Mouse (Mus musculus) gastrocnemius, postnatal 4 days (tissue): ENCODE data around the gene H2afx. TPM values are rescaled to one million over a fixed set of nuclear protein-coding genes. Genes with fewer than 3 reads are reported as not detected.

Experiments used
- DNase-seq, 2 experiments: peaks; one replicate each; pipeline ENCODE4 v3.0.0; 2021 to 2022; ENCODE audit warnings: low spot score in 2 of 2, mixed read lengths in 2 of 2
- microRNA-seq: library from miRNA; unstranded; fragments of <30 nt; microRNA quantifications from one replicate; pipeline ENCODE4 v1.2.0, GENCODE M21; 2021
- total RNA-seq, 2 experiments: library from RNA; stranded (reverse); gene quantifications; 2 replicates each; pipeline ENCODE4 v1.2.3; 2021

The H2afx gene
- total RNA-seq, 2 experiments from 2014 or later: 80.5 to 93.0 TPM

DNA sequence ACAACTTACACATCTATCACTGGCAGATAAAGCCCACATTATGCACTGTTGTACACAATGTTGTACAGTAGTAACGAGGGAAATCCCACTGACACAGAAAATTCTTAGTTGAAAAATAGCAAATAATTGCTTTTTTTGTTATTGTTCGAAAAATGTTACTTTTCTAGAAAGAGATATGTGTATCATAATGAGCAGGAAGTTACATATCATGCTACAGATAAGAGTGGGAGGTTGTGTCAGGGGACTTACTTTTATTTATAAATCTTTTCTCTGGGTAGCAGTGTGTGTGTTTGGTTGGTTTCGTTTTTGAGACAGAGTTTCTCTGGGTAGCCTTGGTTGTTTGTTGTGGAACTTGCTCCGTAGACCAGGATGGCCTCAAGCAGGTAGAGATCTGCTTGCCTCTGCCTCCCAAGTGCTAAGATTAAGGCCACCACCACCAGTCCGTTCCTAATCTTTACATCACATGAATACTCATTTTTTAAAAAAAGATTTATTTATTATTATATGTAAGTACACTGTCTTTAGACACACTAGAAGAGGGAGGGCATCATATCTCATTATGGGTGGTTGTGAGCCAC, 43.7 kb downstream of the H2afx start:
- DNase-seq: no peak

DNA sequence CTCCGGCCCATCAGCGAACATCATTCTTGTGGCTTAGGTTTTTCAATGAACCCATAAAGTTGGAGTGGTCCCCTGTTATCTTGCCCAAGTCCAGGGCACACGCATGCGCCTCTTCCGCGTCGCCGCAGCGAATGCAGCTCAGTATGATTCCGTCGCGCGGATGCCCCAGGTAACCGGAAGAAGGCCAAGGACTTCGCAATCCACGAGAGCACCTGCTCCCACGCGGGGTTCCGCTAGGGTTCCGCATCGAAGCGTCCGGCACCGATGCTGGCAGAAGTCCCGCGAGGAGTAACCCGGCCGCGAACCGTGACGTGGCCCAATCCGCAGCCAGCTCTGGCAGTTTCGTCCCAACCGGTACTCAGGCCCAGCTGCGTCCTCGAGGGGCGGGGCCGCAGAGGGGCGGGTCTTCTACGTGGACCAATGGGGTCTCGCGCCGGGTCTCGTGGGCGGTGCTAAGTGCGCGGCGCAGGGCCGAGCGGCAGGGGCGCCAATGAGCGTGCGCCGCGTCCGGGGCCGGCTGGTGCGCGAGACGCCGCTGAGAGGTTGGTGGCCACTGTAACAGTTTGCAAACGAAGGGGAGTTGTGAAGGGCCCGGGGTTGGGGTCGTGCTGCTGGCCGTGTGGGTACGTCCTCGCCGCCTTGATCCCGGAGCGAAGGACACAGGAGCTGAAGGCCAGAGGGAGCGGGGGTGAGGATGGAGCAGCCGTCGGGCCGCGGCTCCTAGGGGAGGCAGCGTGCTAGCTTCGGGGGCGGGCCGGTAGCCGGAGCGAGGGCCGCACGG, 44.8 kb downstream of the H2afx start, which contains the start of gene Hyou1:
Gene Hyou1 (plus strand): TSS at position 437 of the 781 bp plus-strand sequence.
- peak; percentile 98 to 99 for DNase-seq

DNA sequence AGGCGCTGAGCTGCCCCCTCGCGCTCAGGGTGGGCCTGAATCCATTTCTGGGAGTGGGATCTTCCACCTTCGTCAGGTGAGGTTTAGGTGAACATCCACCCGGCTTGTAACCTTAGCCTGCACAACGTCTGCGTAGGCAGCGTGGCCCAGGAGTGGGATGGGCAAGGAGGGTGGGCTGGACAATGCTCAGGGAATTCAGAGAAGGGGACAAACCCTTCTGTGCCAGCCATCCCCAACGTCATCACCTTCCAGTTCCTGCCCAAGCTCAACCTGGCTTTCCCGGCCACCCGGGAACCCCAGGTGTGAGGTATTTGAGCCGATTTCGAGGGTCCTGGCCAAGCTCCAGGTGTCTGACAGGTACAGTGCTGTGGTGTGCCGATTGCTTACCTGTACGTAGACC, 45.4 kb downstream of the H2afx start:
- DNase-seq: no peak

DNA sequence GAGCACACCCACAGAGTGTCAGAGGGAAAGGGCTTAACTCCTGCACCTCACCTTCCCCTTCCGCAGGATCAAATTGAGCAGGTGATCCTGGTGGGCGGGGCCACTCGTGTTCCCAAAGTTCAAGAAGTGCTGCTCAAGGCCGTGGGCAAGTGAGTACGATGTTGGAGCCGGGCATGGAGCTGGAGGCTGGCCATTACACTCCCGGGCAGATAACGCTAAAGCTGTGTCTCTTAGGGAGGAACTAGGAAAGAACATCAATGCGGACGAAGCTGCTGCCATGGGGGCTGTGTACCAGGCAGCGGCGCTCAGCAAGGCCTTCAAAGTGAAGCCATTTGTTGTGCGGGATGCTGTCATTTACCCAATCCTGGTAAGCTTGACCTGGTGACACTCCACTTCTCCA, 50.1 kb downstream of the H2afx start:
- no peak for DNase-seq

Small RNA genes within 50 kb of the gene (microRNA-seq; reads per million reads assigned to microRNA genes)
- not detected for gene Gm44335

Other genes starting within 250 kb of the H2afx start
- gene Mfrp, start 233.0 kb upstream of the H2afx start, total RNA-seq: not detected
- 10 to 100 TPM; 12.9 to 15.0 TPM for gene C1qtnf5, start 227.4 kb upstream of the H2afx start, total RNA-seq
- under 1 TPM in 1 of 2 experiments, not detected in 1; 0.10 TPM for gene Gm49380, start 221.2 kb upstream of the H2afx start, total RNA-seq
- 10 to 100 TPM; 22.0 to 22.9 TPM for gene Rnf26, start 221.2 kb upstream of the H2afx start, total RNA-seq
- gene Mcam, start 200.2 kb upstream of the H2afx start, total RNA-seq: 100 to 1,000 TPM; 156 to 169 TPM
- 10 to 100 TPM; 25.4 to 28.7 TPM for gene Cbl, start 100.6 kb upstream of the H2afx start, total RNA-seq
- not detected for gene Ccdc153, start 94.0 kb upstream of the H2afx start, total RNA-seq
- under 1 TPM; 0.37 to 0.39 TPM for gene Pdzd3, start 83.2 kb upstream of the H2afx start, total RNA-seq
- gene Nlrx1, start 66.1 kb upstream of the H2afx start, total RNA-seq: 10 to 100 TPM; 22.7 to 23.0 TPM
- 1 to 10 TPM; 1.5 TPM for gene Abcg4, start 46.1 kb upstream of the H2afx start, total RNA-seq
- 10 to 100 TPM; 11.2 to 13.7 TPM for gene Hinfp, start 29.0 kb upstream of the H2afx start, total RNA-seq
- gene C2cd2l, start 14.4 kb upstream of the H2afx start, total RNA-seq: 10 to 100 TPM; 10.5 to 12.8 TPM
- 10 to 100 TPM; 18.4 to 18.8 TPM for gene Dpagt1, start 8.7 kb upstream of the H2afx start, total RNA-seq
- gene Hmbs, start 9.5 kb downstream of the H2afx start, total RNA-seq: 10 to 100 TPM; 33.7 to 34.0 TPM
- 10 to 100 TPM; 25.4 to 27.9 TPM for gene Vps11, start 27.0 kb downstream of the H2afx start, total RNA-seq
- gene Hyou1, start 44.8 kb downstream of the H2afx start, total RNA-seq: 10 to 100 TPM; 49.2 to 51.3 TPM
- 10 to 100 TPM; 58.2 to 68.3 TPM for gene Slc37a4, start 62.2 kb downstream of the H2afx start, total RNA-seq
- 1,000 to 10,000 TPM; 1,491 to 1,513 TPM for gene Rps25, start 72.4 kb downstream of the H2afx start, total RNA-seq
- gene Trappc4, start 72.9 kb downstream of the H2afx start, total RNA-seq: 10 to 100 TPM; 43.2 to 43.5 TPM
- gene Ccdc84, start 83.9 kb downstream of the H2afx start, total RNA-seq: 10 to 100 TPM in 1 of 2 experiments, 1 to 10 TPM in 1; 10.0 to 17.3 TPM
- not detected for gene Foxr1, start 106.4 kb downstream of the H2afx start, total RNA-seq
- gene Upk2, start 120.3 kb downstream of the H2afx start, total RNA-seq: under 1 TPM; 0.69 to 0.91 TPM
- 100 to 1,000 TPM; 126 to 131 TPM for gene Bcl9l, start 148.1 kb downstream of the H2afx start, total RNA-seq
- gene Cxcr5, start 227.2 kb downstream of the H2afx start, total RNA-seq: under 1 TPM; 0.10 TPM